ENCODE assay signal across 9 mouse cellular contexts in the genomic region with DNA sequence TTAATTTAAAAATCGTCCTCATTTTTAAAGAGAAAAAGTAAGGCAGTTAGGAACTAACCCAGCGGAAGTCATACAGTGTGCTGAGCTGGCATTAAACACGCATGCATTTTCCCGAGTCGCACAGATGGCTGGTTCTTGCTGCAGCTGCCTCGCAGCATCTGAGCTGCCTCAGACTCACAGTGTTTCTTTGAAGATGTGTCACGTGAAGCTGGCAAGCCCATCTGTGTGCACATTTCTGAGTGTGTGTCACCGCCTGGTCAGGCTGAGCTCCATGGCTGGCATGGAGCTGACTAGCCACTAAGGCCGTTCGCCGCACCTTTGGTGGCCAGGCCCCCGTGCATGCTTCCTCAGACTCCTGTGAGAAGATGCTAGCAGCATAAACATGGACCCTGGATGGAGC. TPM values are rescaled to one million over a fixed set of nuclear protein-coding genes. Genes with fewer than 3 reads are reported as not detected.
DNase-seq lines count a peak whose midpoint lies in the region; ATAC-seq and TF ChIP-seq lines count a peak whose summit lies in the region.
"Had no signal": no experiment of that assay in that cellular context is flagged by ENCODE, and none has a peak within 500 bp of the region (broad histone marks: within the 10 kb centered on the region; RNA-seq: fewer than 3 reads in every experiment).

No protein-coding gene starts in this region.

- DNase-seq in frontal cortex, postnatal 36 days (ENCODE audit: low spot score in 2 of 2): peak; percentile 81 to 92
- DNase-seq in left cerebral cortex, adult 9 months (ENCODE audit: low spot score in 2 of 2): peak; percentile 72 to 88
- DNase-seq in right cerebral cortex, postnatal 14 days: peak; percentile 71
- no peak for DNase-seq in heart, postnatal 25 days (ENCODE audit: low spot score)
- DNase-seq in cerebellum, adult 2 months: no peak
- DNase-seq in gastrocnemius, adult 2 months: no peak

- ATAC-seq in forebrain, embryonic 13.5 days: peak; percentile 69
- ATAC-seq in CD4-positive, CD25-positive, alpha-beta regulatory T cell, adult 4 months: no peak

- 0 out of 2 replicates have a peak, but pooled peaks cover 6% of the 10 kb centered on the region for H3K9me3 ChIP-seq in forebrain, embryonic 13.5 days (replicated peaks)

- TF ChIP-seq CTCF in cerebellum, adult 2 months (IDR thresholded peaks at IDR 0.05; ENCODE audit: borderline replicate concordance, insufficient read depth, low read depth, low read length): no peak
- TF ChIP-seq CTCF in gastrocnemius, adult 2 months (IDR thresholded peaks at IDR 0.05): no peak

- WGBS in forebrain, embryonic 13.5 days: 62% methylated on average over 12 of the region's 12 CpGs
- 36% methylated on average over 12 of the region's 12 CpGs for WGBS in cerebellum, adult 2 months

- no peak overlapping the region for H3K4me2 ChIP-seq in forebrain, embryonic 13.5 days

- 0 out of 2 replicates have a peak overlapping the region, but pooled peaks have one; percentile 12 for H3K9ac ChIP-seq in forebrain, embryonic 13.5 days

- no peaks in the 10 kb centered on the region for H3K36me3 ChIP-seq in forebrain, embryonic 13.5 days (ENCODE audit: poor library complexity, severe bottlenecking)

- peaks cover 37% of the 10 kb centered on the region for H3K4me1 ChIP-seq in forebrain, embryonic 13.5 days
- peaks cover 8% of the 10 kb centered on the region for H3K4me1 ChIP-seq in cerebellum, adult 2 months (ENCODE audit: control insufficient read depth, insufficient read depth, low read length)

- TF ChIP-seq POLR2A in cerebellum, adult 2 months (IDR thresholded peaks at IDR 0.05; ENCODE audit: borderline replicate concordance, insufficient read depth, low read length): no peak

- intact Hi-C loops in heart, postnatal 25 days (cut with DNase I): no loop called here
- intact Hi-C loops in gastrocnemius, adult 2 months (cut with DNase I): no loop called here

- peaks cover 18% of the 10 kb centered on the region for H3K27me3 ChIP-seq in forebrain, embryonic 13.5 days
- no peaks in the 10 kb centered on the region for H3K27me3 ChIP-seq in cerebellum, adult 2 months (ENCODE audit: control insufficient read depth, insufficient read depth, low read length)

- H3K27ac ChIP-seq in forebrain, embryonic 13.5 days: peak overlapping the region; percentile 93
- no peak overlapping the region for H3K27ac ChIP-seq in cerebellum, adult 2 months (ENCODE audit: insufficient read depth, low read length)
- no peak overlapping the region for H3K27ac ChIP-seq in gastrocnemius, adult 2 months

- no peak overlapping the region; the same call in 1 of the 2 replicates for H3K4me3 ChIP-seq in forebrain, embryonic 13.5 days
- no peak overlapping the region for H3K4me3 ChIP-seq in cerebellum, adult 2 months (replicated peaks; ENCODE audit: insufficient read depth, low read depth, low read length)
- H3K4me3 ChIP-seq in gastrocnemius, adult 2 months: no peak overlapping the region

RNA-seq across cellular contexts. Expression of gene Syt3, which starts 1.4 kb away (rescaled TPM):
- polyA plus RNA-seq in forebrain, embryonic 13.5 days (2015; fragmentation: Nextera tagmentation; extraction: Ambion mirVana): 10.1 and 10.6 TPM in 2 replicates
- polyA plus RNA-seq in CD4-positive, CD25-positive, alpha-beta regulatory T cell, adult 4 months (2017; shearing (Covaris generic)): not detected
- total RNA-seq in heart, postnatal 25 days (2021): 1 to 10 TPM; 1.3 to 2.2 TPM
- 125 and 130 TPM in 2 replicates for polyA plus RNA-seq in cerebellum, adult 2 months (2012; rRNA removed)
- 1 to 10 TPM; 2.3 to 3.6 TPM for total RNA-seq in gastrocnemius, adult 2 months (2021)

RNA-seq across cellular contexts. Expression of gene 1700008O03Rik, which starts 3.1 kb away (rescaled TPM):
- 0.59 and 1.1 TPM in 2 replicates for polyA plus RNA-seq in forebrain, embryonic 13.5 days (2015; fragmentation: Nextera tagmentation; extraction: Ambion mirVana)
- not detected for polyA plus RNA-seq in CD4-positive, CD25-positive, alpha-beta regulatory T cell, adult 4 months (2017; shearing (Covaris generic))
- under 1 TPM; 0.28 to 0.62 TPM for total RNA-seq in heart, postnatal 25 days (2021)
- polyA plus RNA-seq in cerebellum, adult 2 months (2012; rRNA removed): 3.1 and 3.8 TPM in 2 replicates
- not detected for total RNA-seq in gastrocnemius, adult 2 months (2021)

RNA-seq across cellular contexts. Expression of gene Lrrc4b, which starts 46.3 kb away (rescaled TPM):
- polyA plus RNA-seq in forebrain, embryonic 13.5 days (2015; fragmentation: Nextera tagmentation; extraction: Ambion mirVana): 11.6 and 12.6 TPM in 2 replicates
- polyA plus RNA-seq in CD4-positive, CD25-positive, alpha-beta regulatory T cell, adult 4 months (2017; shearing (Covaris generic)): not detected
- 10 to 100 TPM; 27.9 to 32.7 TPM for total RNA-seq in heart, postnatal 25 days (2021)
- 190 and 214 TPM in 2 replicates for polyA plus RNA-seq in cerebellum, adult 2 months (2012; rRNA removed)
- not detected for total RNA-seq in gastrocnemius, adult 2 months (2021)
- total RNA-seq: megakaryocyte, adult 5-6 weeks had no signal

Comparison
In these comparisons a context has a peak if more than half of its experiments do, and no peak if none do; other contexts are left out.
1. DNase-seq: peak in frontal cortex, postnatal 36 days (2 of 2), left cerebral cortex, adult 9 months (2 of 2) and right cerebral cortex, postnatal 14 days (single experiment); none in heart, postnatal 25 days (single experiment), cerebellum, adult 2 months (0 of 2) and gastrocnemius, adult 2 months (single experiment).
2. RNA of gene Syt3, which starts 1.4 kb away (polyA plus RNA-seq): 125 to 130 TPM in cerebellum, adult 2 months; 10.1 to 10.6 TPM in forebrain, embryonic 13.5 days and not detected in CD4-positive, CD25-positive, alpha-beta regulatory T cell, adult 4 months; every median in the first group is over 10 times any median in the second.
3. RNA of gene Lrrc4b, which starts 46.3 kb away (polyA plus RNA-seq): 190 to 214 TPM in cerebellum, adult 2 months; 11.6 to 12.6 TPM in forebrain, embryonic 13.5 days and not detected in CD4-positive, CD25-positive, alpha-beta regulatory T cell, adult 4 months; every median in the first group is over 10 times any median in the second.